Mouse (Mus musculus): ENCODE results near the gene Pfkp.

Gene Pfkp

GRCm38 (mm10) chr13:6600626-6601025, 48.0 kb downstream of the Pfkp start:
- no peak for DNase-seq

GRCm38 (mm10) chr13:6597801-6598200, 50.8 kb downstream of the Pfkp start:
- no peak for DNase-seq

- no peak for DNase-seq
Observed at GRCm38 (mm10) chr13:6595403-6595802, 53.2 kb downstream of the Pfkp start.

GRCm38 (mm10) chr13:6590846-6591245, 57.7 kb downstream of the Pfkp start:
- no peak for DNase-seq

GRCm38 (mm10) chr13:6586009-6586408, 62.6 kb downstream of the Pfkp start:
- no peak for DNase-seq

- no peak for DNase-seq
Observed at GRCm38 (mm10) chr13:6583499-6584125, 65.0 kb downstream of the Pfkp start.

- no peak for DNase-seq
Observed at GRCm38 (mm10) chr13:6575920-6576509, 72.6 kb downstream of the Pfkp start.

- DNase-seq: no peak
Observed at GRCm38 (mm10) chr13:6565571-6565970, 83.0 kb downstream of the Pfkp start.

- no peak for DNase-seq
Observed at GRCm38 (mm10) chr13:6562409-6562808, 86.2 kb downstream of the Pfkp start.

GRCm38 (mm10) chr13:6557771-6558170, 90.8 kb downstream of the Pfkp start:
- no peak for DNase-seq

GRCm38 (mm10) chr13:6555656-6556055, 92.9 kb downstream of the Pfkp start:
- DNase-seq: no peak

GRCm38 (mm10) chr13:6553708-6554107, 94.9 kb downstream of the Pfkp start:
- DNase-seq: no peak

GRCm38 (mm10) chr13:6535287-6535932, 113.2 kb downstream of the Pfkp start:
- DNase-seq: no peak

- DNase-seq: no peak
Observed at GRCm38 (mm10) chr13:6532683-6533082, 115.9 kb downstream of the Pfkp start.
